Mouse (Mus musculus) left cerebral cortex, adult 9 months (tissue): ENCODE data around the gene Gabra4.
"Not testable (repeated sequence)": the region's sequence is repeated elsewhere in the genome, so short reads cannot be mapped to it uniquely, and the experiment has no call there.

Experiments used
- DNase-seq, 2 experiments: peaks; one replicate each; pipeline ENCODE4 v3.0.0; 2022; ENCODE audit warnings: low spot score in 2 of 2

The Gabra4 gene

DNA sequence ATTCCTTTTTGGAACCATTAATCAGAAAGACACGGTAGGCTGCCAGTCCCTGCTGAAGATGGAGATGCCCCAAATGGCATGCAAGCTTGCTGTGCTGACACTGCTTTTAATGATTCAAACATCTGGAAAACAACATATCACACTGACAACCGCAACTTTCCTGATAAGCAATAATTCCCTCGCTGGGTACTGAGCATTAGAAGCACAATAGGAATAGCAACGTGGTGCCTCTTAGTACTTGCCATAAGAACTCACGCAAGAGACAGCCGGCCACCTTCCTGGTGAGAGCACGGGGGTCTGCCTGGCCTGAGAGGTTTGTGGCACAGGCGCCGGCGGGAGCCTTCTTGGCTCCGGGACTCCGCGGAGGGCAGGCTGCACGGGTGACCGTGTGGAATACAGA is 132.6 kb downstream of the Gabra4 start:
- DNase-seq = not testable (repeated sequence)
